Mouse (Mus musculus): ENCODE data around the gene Arntl2. TPM values are rescaled to one million over a fixed set of nuclear protein-coding genes. Genes with fewer than 3 reads are reported as not detected.
A peak's percentile ranks its signal among the peaks of the same experiment; 100 is the strongest.
"Not testable (repeated sequence)": the region's sequence is repeated elsewhere in the genome, so short reads cannot be mapped to it uniquely, and the experiment has no call there.

The Arntl2 gene
- total and polyA plus RNA-seq, 3 experiments = 16.8 to 20.6 TPM; not detected in 1

DNA sequence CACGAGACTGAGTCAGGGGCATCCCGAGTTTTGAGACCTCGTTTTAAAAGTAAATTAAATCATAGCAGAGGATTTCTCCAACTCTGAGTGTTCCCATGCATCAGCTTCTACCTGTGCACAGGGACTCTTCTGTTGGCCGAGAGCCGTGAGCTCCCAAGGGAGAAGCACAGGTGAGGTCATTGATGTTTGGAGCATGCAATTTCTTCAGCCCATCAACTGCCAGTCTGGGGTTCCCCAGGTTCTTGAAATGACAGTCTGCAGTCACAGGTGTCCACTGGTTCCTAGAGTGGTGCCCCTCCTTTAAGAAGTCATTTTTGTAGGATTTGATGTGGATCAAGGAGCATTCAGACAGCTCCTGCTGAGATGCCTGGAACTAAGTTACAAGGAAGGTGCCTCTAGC, 25.0 kb upstream of the Arntl2 start:
- Histone ChIP-seq H3K79me2 (ENCODE audit: control insufficient read depth, insufficient read depth, low read length, poor library complexity) (no peaks in the 10 kb centered on the region), H3K36me3 (ENCODE audit: control insufficient read depth in 1 of 2, insufficient read depth in 2 of 2, low read length in 2 of 2) (peaks cover 0 to 5% of the 10 kb centered on the region in 2 experiments; a peak in 2 of 4 replicates), H3K9ac (ENCODE audit: control insufficient read depth, low read depth, low read length, poor library complexity, severe bottlenecking) (no peak overlapping the region), H3K4me1 (ENCODE audit: control insufficient read depth in 1 of 2, insufficient read depth in 2 of 2, low read length in 2 of 2) (no peaks in the 10 kb centered on the region), H3K27ac (ENCODE audit: control insufficient read depth, low read depth, low read length) (no peak overlapping the region), H3K27me3 (ENCODE audit: control insufficient read depth in 1 of 2, insufficient read depth in 2 of 2, low read length in 2 of 2) (no peaks in the 10 kb centered on the region), H3K9me3 (replicated peaks; ENCODE audit: insufficient read depth, low read length) (no peaks in the 10 kb centered on the region), H3K4me3 (ENCODE audit: control insufficient read depth in 1 of 2, insufficient read depth in 1 of 2, low read depth in 2 of 2, low read length in 2 of 2) (no peak overlapping the region)
- no peak for DNase-seq (ENCODE audit: low read depth, low spot score)
- TF ChIP-seq TCF12 (IDR thresholded peaks at IDR 0.05; ENCODE audit: low read depth, low read length) (no peak), ZNF384 (IDR thresholded peaks at IDR 0.05; ENCODE audit: low read depth, low read length) (no peak), POLR2AphosphoS5 (IDR thresholded peaks at IDR 0.05; ENCODE audit: borderline replicate concordance, low read depth, low read length) (no peak), CTCF (IDR thresholded peaks at IDR 0.05 in 2 of 3, conservative IDR thresholded peaks at IDR 0.05 in 1 of 3; ENCODE audit: control insufficient read depth in 1 of 3, insufficient read depth in 1 of 3, low read depth in 2 of 3, low read length in 3 of 3, poor library complexity in 1 of 3, severe bottlenecking in 1 of 3) (no peak), NRF1 (IDR thresholded peaks at IDR 0.05; ENCODE audit: insufficient read depth, low read depth, low read length, poor library complexity, severe bottlenecking) (no peak), NELFE (IDR thresholded peaks at IDR 0.05; ENCODE audit: low read depth, low read length) (no peak), RCOR1 (IDR thresholded peaks at IDR 0.05; ENCODE audit: low read depth, low read length) (no peak), MAFK (IDR thresholded peaks at IDR 0.05; ENCODE audit: borderline replicate concordance, low read depth, low read length) (no peak), HCFC1 (IDR thresholded peaks at IDR 0.05; ENCODE audit: low read depth, low read length) (no peak), RAD21 (IDR thresholded peaks at IDR 0.05; ENCODE audit: low read depth, low read length) (no peak), ETS1 (IDR thresholded peaks at IDR 0.05; ENCODE audit: low read depth, low read length) (no peak), TAL1 (IDR thresholded peaks at IDR 0.05; ENCODE audit: low read length) (no peak), ELF1 (IDR thresholded peaks at IDR 0.05; ENCODE audit: low read depth, low read length) (no peak), GATA1 (IDR thresholded peaks at IDR 0.05; ENCODE audit: low read depth, low read length) (no peak), SIN3A (IDR thresholded peaks at IDR 0.05; ENCODE audit: low read length) (no peak), MYC (IDR thresholded peaks at IDR 0.05; ENCODE audit: low read depth, low read length) (no peak)

GRCm38 (mm10) chr6:146775864-146776263, 20.0 kb upstream of the Arntl2 start:
- H3K9ac ChIP-seq (ENCODE audit: control insufficient read depth, low read depth, low read length, poor library complexity, severe bottlenecking); H3K9me3 ChIP-seq (replicated peaks; ENCODE audit: insufficient read depth, low read length); H3K4me3 ChIP-seq (ENCODE audit: control insufficient read depth in 1 of 2, insufficient read depth in 1 of 2, low read depth in 2 of 2, low read length in 2 of 2); H3K27me3 ChIP-seq (ENCODE audit: control insufficient read depth in 1 of 2, insufficient read depth in 2 of 2, low read length in 2 of 2); H3K27ac ChIP-seq (ENCODE audit: control insufficient read depth, low read depth, low read length); DNase-seq (ENCODE audit: low read depth, low spot score); H3K79me2 ChIP-seq (ENCODE audit: control insufficient read depth, insufficient read depth, low read length, poor library complexity): not testable (repeated sequence)
- Histone ChIP-seq H3K4me1 (ENCODE audit: control insufficient read depth in 1 of 2, insufficient read depth in 2 of 2, low read length in 2 of 2) (peaks cover 17 to 24% of the 10 kb centered on the region in 2 experiments), H3K36me3 (ENCODE audit: control insufficient read depth in 1 of 2, insufficient read depth in 2 of 2, low read length in 2 of 2) (peaks cover 5 to 23% of the 10 kb centered on the region in 2 experiments)
- 0 out of 2 replicates have a peak, but pooled peaks have one; percentile 15 for TF ChIP-seq ZNF384 (IDR thresholded peaks at IDR 0.05; ENCODE audit: low read depth, low read length)
